Mouse (Mus musculus) bone marrow macrophage, adult 2 months (primary cell): ENCODE data around the gene Dscaml1. TPM values are rescaled to one million over a fixed set of nuclear protein-coding genes. Genes with fewer than 3 reads are reported as not detected.

Experiments used
- H3K27ac ChIP-seq: 2 replicates; pipeline ENCODE4 v1.5.1; 2012; ENCODE audit warnings: low read depth, low read length; ENCODE audit not compliant: insufficient read depth
- H3K4me1 ChIP-seq: 2 replicates; pipeline ENCODE4 v1.6.1; 2012; ENCODE audit warnings: low read length; ENCODE audit not compliant: control insufficient read depth, insufficient read depth
- H3K4me3 ChIP-seq: 2 replicates; pipeline ENCODE4 v1.5.1; 2012; ENCODE audit warnings: mild to moderate bottlenecking, low read length, moderate library complexity; ENCODE audit not compliant: insufficient read depth
- CTCF ChIP-seq: IDR thresholded peaks from 2 replicates; pipeline ENCODE4 v1.5.1; 2012; ENCODE audit warnings: low read depth, mild to moderate bottlenecking, low read length, moderate library complexity
- POLR2A ChIP-seq: IDR thresholded peaks from 2 replicates; pipeline ENCODE4 v1.6.1; 2012; ENCODE audit warnings: mild to moderate bottlenecking, low read depth, low read length, borderline replicate concordance
- polyA plus RNA-seq: library from polyadenylated mRNA; stranded (reverse); fragments of >200 nt; gene quantifications from 2 replicates; pipeline ENCODE4 v1.2.4, GENCODE M21; 2012; ENCODE audit not compliant: missing spikeins, insufficient read depth, insufficient read length

The Dscaml1 gene
- polyA plus RNA-seq, 1 experiment = not detected

DNA sequence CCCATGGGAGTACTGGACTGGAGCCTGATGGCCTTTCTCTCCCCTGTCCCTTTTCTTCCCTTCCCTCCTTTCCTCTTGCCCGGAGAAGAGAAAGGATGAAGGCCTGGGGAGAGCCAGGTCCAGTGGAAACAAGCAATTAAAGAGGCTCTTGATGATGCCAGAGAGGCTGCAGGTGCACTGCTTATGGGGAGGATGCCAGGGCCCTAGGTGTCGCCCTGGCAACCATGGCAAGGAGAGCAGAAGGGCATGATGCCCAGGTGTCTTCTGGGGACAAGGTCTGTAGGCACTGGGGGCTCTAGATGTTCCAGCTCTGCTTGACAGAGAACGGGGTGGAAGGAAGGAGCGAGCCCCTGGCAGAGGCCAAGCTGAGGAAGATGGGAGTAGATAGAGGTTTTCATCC is 23.2 kb downstream of the Dscaml1 start:
- Histone ChIP-seq H3K4me1 (no peaks in the 10 kb centered on the region), H3K4me3 (no peak overlapping the region), H3K27ac (no peak overlapping the region)
- TF ChIP-seq POLR2A (no peak), CTCF (no peak)

DNA sequence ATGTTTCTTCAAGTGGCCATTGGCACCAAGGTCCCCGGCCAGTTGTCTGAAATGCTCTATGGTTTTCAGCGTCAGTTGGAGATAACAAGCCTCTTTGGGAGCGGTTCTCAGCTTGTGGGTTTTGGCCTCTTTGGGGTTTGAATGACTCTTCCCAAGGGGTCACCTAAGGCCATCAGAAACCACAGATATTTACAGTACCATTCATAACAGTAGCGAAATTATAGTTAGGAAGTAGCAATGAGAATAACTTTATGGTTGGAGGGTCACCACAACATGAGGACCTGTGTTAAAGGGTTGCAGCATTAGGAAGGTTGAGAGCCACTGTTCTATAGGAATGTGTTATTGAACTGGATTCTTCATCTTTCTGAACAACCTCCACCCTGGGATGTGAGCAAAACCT is 24.9 kb downstream of the Dscaml1 start:
- no peak for TF ChIP-seq POLR2A
- TF ChIP-seq CTCF = no peak
- Histone ChIP-seq H3K4me1 (no peaks in the 10 kb centered on the region), H3K27ac (no peak overlapping the region), H3K4me3 (no peak overlapping the region)

DNA sequence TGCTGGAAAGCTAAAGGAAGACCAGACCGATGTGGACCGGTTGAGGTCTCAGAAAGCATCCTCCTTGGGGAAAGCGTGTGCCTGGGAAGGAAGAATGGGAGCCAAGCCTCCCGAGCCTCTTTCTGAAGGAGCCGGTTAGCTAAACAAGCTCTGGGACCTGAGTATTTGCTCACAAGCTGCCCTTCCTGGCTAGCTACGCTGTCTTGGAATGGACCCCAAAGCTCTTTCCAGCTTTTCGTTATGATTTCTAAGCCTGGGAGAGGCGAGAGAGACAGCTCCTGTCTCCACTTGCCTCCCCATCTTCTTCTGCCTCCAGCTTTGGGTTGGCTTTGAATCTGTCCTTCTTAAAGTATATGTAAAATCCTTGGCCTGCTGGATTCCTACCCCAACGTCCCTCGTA is 27.6 kb downstream of the Dscaml1 start:
- Histone ChIP-seq H3K4me1 (no peaks in the 10 kb centered on the region), H3K4me3 (no peak overlapping the region), H3K27ac (no peak overlapping the region)
- TF ChIP-seq CTCF (no peak), POLR2A (no peak)

DNA sequence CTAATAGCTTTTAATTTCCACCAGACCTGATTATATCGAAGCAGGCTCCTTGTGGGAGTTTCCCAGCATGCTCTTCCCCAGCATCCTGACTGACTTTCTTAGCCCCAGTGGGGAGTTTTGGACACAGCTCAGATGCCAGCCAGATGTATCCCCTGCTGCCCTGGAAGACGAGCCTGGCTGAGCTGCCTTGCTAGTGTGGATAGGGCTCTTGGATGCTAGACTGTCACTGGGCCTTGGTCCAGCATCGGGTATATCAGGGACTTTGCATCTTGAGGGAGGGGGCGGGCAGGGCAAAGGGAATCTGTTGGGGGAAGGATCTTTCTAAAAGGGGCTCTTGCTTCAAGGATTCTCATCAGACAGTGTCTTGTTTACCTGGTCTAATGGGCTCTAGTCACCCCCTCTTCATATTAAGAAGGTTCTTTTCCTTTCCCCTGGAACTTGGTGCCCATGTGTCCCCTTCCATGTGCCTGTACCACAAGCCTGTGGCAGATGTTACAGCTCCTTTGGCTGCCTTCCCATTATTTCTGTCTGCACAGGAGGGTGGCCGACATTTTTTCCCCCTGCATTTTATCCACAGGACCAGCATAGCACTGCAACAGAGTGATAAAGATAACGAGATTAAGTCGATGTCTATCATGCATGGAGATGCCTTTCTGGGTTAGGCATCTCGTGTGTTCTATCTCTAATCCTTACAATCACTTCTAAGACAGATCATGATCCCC is 28.6 kb downstream of the Dscaml1 start:
- Histone ChIP-seq H3K27ac (no peak overlapping the region), H3K4me1 (no peaks in the 10 kb centered on the region), H3K4me3 (no peak overlapping the region)
- TF ChIP-seq POLR2A = no peak
- no peak for TF ChIP-seq CTCF

DNA sequence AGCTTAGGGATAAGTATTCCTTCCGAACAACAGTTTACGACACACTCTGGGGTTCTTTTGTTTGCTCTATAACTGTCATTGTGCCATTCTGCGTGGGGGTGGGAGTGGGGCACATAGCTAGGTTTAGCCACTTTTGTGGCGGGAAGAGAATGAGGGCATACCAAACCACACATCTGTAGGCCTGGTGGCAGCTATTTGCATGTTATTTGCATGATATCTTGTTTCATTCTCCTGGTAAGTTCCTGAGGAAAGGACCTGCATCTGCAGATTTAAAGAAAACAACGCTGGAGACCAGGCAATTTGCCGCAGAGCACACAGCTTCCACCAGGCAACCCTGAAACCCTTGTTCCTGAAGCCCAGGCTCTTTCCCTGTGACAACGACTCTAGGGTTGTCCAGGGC is 30.8 kb downstream of the Dscaml1 start:
- Histone ChIP-seq H3K4me1 (no peaks in the 10 kb centered on the region), H3K27ac (no peak overlapping the region), H3K4me3 (no peak overlapping the region)
- TF ChIP-seq CTCF = no peak
- TF ChIP-seq POLR2A = no peak

DNA sequence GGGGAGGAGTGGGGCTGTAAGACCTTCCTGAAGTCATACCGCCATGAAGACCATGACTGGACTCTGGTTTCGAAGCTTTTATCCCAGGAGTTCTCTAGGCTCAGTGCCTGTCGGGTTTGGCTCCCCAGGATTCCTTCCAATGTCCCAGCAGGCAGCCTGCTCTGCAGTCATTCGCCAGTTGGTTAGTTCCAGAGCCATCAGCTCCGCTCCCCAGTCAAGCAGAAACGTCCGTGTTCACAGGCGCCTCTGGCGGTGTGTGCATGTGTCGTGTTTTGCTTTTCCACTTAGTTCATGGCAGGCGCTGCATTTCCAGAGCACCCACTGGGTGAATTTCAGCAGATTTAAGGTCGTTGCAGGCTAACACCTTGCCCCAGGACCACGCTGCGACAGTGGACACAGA is 31.9 kb downstream of the Dscaml1 start:
- TF ChIP-seq CTCF (no peak), POLR2A (no peak)
- H3K27ac ChIP-seq = no peak overlapping the region
- no peaks in the 10 kb centered on the region for H3K4me1 ChIP-seq
- H3K4me3 ChIP-seq = no peak overlapping the region

DNA sequence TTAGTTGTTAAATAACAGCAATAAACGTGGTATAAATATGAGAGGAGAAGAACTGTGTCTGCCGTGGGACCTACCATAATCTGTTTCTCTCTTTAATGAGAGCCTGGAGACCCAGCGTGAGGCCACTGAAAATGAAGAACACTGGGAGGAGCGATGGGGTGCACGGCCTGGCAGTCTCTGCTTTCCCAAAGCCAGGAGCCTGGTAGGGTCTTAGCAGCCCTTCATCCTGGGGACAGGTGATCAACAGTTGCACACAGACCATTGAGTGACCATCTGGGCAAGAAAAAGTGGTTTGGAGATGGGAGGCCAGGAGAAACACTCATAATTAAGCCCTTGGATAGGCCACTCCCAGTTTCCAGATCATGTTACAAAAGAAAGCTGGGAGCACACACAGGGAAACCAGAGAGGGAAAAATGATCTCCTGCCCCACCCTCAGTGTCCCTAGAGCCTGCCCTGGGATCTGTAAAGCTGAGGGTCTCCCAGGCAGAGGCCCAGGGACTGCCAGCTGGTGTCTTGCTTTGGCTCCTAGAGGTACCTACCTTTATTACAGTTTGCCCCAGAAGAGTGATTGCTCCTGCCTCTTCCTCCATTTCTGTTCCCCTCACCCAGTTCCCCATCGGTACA is 39.1 kb downstream of the Dscaml1 start:
- TF ChIP-seq POLR2A = no peak
- TF ChIP-seq CTCF = no peak
- Histone ChIP-seq H3K27ac (no peak overlapping the region), H3K4me1 (no peaks in the 10 kb centered on the region), H3K4me3 (no peak overlapping the region)

DNA sequence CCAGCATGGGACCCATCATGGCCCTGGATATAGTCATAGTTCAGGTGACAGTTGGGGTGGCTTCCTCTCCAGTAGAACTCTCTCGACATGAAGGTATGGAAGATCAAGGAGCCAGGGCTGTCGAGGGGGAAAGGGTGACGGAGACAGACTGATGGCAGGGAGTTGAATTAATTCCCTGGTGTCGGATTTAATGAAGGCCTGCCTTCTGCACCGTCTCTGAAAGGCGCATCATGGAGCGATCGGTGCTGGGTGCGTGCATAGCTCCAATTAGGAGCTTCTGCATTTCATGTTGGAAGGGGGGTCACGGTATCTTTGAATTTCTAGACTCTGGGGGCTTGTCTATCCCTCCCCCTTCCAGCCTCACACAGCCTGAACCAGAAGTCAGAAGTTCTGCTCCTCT is 41.8 kb downstream of the Dscaml1 start:
- no peak for TF ChIP-seq POLR2A
- no peak for TF ChIP-seq CTCF
- Histone ChIP-seq H3K4me1 (no peaks in the 10 kb centered on the region), H3K4me3 (no peak overlapping the region), H3K27ac (no peak overlapping the region)

DNA sequence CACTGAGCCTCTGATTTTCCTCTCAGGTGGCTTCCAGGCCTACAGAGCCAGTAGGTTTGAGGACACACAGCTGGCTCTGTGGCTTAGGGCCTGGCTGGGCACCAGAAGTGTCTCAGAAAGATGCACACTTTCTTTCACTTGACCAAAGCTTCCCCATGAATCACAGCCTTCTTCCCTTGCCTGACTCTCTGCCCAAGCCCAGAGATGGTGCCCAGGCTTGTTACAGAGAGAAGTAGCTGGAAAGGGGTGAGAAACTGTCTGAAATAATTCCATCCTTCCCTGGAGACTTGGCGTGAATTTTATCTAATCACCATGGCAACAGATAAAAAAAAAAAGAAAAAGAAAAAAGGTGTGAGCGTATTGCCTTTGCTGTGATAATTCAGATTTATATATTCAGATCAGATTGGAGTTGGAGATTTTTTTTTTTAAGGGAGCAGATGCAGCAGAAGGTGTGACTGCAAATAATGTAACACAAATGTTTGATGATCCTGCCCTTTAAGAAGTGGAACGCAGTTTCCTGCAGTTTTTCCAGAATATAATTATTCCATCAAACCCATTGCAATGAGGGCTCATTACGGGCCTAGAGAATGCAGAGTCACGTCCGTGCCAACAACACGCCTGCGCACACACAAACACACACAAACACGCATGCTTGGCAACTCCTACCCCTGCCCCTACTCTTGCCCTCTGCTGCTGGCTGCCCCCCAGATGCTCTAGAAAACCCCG is 44.5 kb downstream of the Dscaml1 start:
- Histone ChIP-seq H3K4me1 (no peaks in the 10 kb centered on the region), H3K27ac (no peak overlapping the region), H3K4me3 (no peak overlapping the region)
- no peak for TF ChIP-seq CTCF
- no peak for TF ChIP-seq POLR2A

DNA sequence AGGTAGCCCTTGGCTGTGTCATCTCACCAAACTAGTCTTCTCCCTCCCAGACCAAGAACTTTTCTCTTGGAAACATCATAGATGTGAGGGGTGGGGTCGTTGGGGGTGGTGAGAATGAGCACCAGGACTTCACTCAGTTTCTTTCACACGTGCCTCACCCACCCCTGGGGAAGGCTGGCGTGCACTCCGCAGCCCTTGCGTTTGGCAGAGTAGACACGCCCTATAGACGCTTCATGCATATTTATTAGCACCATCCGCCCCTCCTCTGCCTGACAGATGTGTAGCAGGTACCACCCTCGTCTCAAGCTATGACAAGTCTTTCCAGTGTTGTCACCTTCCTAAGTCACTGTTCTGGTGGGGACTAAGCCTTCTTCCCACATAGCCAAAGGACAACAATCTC is 45.3 kb downstream of the Dscaml1 start:
- Histone ChIP-seq H3K4me1 (no peaks in the 10 kb centered on the region), H3K27ac (no peak overlapping the region), H3K4me3 (no peak overlapping the region)
- TF ChIP-seq CTCF (no peak), POLR2A (no peak)
